Mouse (Mus musculus): ENCODE results near the gene Trp53i11.

The Trp53i11 gene

GRCm38 (mm10) chr2:93198846-93199245 is 11.5 kb downstream of the Trp53i11 start:
- DNase-seq (ENCODE audit: low read depth, low spot score): peak; percentile 83

DNA sequence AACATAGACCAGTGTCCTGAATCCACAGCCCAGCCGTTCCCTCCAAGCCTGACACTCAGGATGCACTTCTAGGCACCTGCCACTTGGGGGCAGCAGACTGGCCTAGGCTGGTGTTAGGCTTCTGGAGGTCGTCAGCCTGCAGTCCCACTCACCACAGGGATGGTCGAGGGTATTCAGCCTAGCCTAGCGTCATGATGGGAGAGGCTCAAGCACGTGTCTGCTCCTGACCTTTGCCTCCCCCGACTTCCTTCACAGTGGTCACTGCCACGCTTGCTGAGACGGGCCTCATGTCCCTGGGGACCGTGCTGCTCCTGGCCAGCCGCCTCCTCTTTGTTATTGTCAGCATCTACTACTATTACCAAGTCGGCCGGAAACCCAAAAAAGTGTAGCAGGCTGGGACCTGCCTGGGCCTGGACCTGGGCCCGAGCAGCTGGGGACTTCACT is 12.2 kb downstream of the Trp53i11 start:
- DNase-seq (ENCODE audit: low read depth, low spot score): no peak

GRCm38 (mm10) chr2:93200681-93201340 is 13.5 kb downstream of the Trp53i11 start:
- DNase-seq (ENCODE audit: low read depth, low spot score): no peak

GRCm38 (mm10) chr2:93201997-93202396 is 14.6 kb downstream of the Trp53i11 start:
- DNase-seq (ENCODE audit: low read depth, low spot score): no peak

DNA sequence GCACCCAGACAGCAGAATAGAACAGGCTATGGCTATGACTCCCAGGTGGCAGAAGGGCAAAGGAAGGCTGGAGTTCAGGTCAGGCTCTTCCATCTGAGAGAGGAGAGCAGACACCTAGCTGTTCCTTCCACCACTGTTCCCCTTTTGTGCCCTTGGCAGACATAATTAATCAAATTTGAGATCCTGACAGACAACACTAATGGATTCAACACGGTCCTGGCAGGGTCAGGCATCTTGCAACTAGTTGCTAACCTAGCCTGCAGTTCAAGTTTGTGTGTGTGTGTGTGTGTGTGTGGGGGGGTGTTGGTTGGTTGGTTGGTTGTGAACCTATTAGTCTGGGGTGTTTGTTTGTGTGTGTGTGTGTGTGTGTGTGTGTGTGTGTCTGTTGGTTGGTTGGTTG is 15.4 kb downstream of the Trp53i11 start:
- no peak for DNase-seq (ENCODE audit: low read depth, low spot score)

DNA sequence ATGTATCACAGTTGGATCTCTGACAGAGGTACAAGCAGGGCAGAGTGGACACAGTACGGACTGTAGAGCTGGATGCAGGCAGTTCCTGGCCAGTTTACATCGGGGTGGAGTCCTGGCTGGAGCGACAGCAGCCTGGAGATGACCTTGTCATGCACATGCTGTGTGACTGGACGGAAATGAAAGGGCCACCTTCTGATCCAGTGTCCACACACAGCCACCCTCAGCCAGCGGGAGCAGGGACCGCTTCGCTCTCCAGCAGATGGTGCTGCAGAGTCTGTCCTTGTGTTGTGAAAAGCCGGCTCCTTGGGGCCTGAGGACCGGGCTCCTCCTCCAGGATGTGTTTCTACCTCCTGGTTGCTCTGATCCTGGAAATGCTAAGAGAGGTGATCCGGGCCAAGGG is 16.3 kb downstream of the Trp53i11 start:
- DNase-seq (ENCODE audit: low read depth, low spot score): no peak

DNA sequence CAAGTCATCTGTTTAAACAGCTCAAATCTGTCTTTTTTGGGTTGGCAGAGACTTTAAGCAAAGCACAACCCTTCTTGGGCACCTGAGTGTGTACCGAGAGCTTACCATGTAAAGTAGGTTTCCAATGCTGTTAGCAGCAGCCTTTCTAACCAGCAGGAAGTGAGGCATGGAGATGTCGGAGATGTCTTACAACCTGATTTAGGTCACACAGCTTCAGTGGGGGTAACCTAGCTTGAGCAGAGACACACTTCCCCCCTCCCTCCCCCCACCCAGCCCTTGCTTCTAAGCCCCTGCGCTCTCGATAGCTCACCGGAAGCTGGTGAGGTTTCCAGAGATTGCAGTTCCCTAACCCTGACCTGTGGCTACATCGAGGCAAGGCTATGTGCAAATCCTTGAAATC is 17.2 kb downstream of the Trp53i11 start:
- DNase-seq (ENCODE audit: low read depth, low spot score): no peak

DNA sequence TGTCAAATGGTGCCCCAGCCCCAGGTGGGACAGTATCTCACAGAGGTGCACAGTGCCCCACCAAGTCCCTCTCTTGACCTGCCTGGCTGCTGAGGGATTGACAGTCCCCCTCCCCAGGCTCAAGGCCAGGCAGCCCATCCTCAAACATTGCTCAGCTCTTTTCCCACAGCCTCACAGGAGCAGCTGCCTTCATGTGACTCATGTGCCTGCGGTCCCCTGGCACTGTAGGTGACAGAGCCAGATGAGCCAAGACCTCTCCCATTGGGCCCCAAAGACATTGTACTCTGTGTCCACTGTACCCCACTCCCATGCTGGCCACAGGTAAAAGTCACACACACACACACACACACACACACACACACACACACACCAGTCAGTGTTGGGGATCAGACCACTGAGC is 18.8 kb downstream of the Trp53i11 start:
- DNase-seq (ENCODE audit: low read depth, low spot score): no peak

- no peak for DNase-seq (ENCODE audit: low read depth, low spot score)
Measured at GRCm38 (mm10) chr2:93212386-93212785, 25.0 kb downstream of the Trp53i11 start.

- no peak for DNase-seq (ENCODE audit: low read depth, low spot score)
Measured at GRCm38 (mm10) chr2:93212865-93213264, 25.5 kb downstream of the Trp53i11 start.

DNA sequence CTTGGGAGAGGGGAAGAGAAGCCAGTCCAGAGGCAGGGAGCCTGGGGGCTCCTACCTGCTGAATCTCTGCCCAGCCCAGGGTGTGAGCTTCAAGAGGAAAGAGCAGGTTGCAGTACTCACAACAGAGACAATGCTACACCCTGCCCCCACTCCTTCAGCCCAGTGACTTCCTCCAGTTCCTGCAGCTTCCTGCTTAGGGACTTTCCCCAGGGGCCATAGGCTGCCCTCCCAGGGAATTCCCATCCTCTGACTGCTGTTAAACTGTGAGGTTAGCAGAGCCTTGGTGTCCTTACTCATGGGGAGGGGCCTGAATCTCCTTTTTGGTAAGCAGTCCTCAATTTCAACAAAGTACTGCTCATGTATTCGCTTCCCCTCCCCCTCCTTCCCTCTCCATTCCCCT is 26.8 kb downstream of the Trp53i11 start:
- no peak for DNase-seq (ENCODE audit: low read depth, low spot score)

- no peak for DNase-seq (ENCODE audit: low read depth, low spot score)
Measured at GRCm38 (mm10) chr2:93215790-93216189, 28.4 kb downstream of the Trp53i11 start.

GRCm38 (mm10) chr2:93217015-93217414 is 29.7 kb downstream of the Trp53i11 start:
- peak; percentile 74 for DNase-seq (ENCODE audit: low read depth, low spot score)

GRCm38 (mm10) chr2:93218353-93218990 is 31.1 kb downstream of the Trp53i11 start:
- no peak for DNase-seq (ENCODE audit: low read depth, low spot score)

GRCm38 (mm10) chr2:93219576-93219975 is 32.2 kb downstream of the Trp53i11 start:
- DNase-seq (ENCODE audit: low read depth, low spot score): no peak

- no peak for DNase-seq (ENCODE audit: low read depth, low spot score)
Measured at GRCm38 (mm10) chr2:93220447-93220846, 33.1 kb downstream of the Trp53i11 start.

DNA sequence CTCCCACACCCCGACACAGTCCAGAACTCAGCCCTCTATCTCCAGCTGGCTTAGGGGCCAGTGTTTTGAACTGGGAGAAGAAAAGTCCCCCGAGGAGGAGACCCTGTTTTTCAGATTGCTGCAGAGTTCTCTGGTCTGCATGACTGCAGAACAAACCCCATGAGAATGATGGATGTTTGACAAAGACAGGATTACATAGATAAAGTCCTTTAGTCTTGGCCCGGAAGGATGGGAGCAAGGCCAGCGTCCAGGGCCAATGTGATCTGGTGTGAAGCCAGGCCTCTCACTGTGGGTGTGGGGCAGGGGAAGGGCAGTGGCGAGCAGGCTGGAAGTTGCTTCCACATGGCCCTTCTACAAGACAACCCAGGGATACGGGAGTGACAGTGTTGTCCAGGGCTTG is 36.1 kb downstream of the Trp53i11 start:
- no peak for DNase-seq (ENCODE audit: low read depth, low spot score)

DNA sequence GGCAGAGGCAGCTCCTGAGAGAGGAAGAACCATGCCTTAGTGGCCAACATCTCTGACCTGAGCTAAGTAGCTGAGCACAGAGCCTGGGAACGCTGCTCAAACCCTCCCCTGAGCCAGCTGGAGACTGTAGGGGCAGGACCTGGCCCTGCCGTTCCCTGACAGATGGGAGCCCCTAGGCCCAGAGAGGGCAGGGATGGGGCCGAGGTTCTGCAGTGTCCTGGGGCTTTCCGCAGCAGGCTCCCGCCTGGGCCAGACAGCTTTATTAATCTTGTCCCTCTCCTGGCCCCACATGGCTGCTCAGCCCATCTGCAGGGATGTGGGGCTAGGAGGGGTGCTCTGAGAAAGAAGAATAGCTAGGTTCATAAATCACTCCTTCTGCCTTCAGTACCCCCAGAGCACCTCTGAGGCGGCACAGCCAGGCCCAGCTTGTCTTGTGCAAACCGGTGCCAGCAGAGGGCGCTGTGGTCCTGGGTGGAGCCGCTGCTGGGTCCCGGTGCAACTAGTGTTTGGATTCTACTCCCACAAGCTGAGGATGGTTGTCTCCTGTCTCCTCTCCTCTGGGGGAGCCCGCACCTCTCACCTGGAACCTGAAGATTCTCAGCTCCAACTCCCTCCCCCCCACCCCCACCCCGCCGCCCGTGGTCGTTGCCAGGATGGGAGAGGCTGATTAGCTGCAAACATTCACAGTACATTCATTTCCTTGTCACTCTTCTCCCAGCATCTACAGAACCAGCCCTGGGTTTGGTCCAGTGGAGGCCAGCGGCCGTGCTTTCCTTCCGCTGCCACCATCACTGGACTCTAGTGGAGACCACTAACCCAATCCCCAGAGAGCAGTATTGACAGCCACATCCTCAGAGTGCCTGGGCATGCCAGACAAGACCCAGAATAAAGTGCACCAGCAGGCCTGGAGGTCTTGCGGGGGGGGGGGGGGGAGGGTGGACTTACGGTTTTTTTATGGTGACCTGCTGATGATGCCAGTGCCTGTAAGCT is 39.6 kb downstream of the Trp53i11 start:
- DNase-seq (ENCODE audit: low read depth, low spot score): peak; percentile 70

- no peak for DNase-seq (ENCODE audit: low read depth, low spot score)
Measured at GRCm38 (mm10) chr2:93227713-93228479, 40.5 kb downstream of the Trp53i11 start.

- DNase-seq (ENCODE audit: low read depth, low spot score): no peak
Measured at GRCm38 (mm10) chr2:93228480-93228824, 41.1 kb downstream of the Trp53i11 start.

DNA sequence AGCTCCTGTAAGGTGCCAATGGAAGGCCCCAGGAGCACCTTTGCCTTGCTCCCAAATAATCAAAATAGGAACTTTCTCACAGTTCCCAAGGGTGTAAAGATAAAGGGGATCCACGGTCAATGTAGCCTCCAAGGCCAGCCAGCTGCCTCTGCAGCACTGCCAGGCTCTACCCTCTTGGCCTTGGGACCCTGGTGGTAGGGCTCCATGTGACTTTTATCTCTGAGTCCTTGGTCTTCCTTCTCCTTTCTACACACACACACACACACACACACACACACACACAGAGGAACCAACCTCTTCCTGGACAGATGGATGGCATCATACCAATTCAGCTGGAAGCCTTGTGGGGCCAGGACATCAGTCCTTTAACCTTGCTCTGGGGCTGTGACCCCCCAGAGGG is 44.8 kb downstream of the Trp53i11 start:
- DNase-seq (ENCODE audit: low read depth, low spot score): no peak

GRCm38 (mm10) chr2:93237055-93237454 is 49.7 kb downstream of the Trp53i11 start:
- no peak for DNase-seq (ENCODE audit: low read depth, low spot score)
